Mouse (Mus musculus): ENCODE data around the gene Osbpl10.

DNA sequence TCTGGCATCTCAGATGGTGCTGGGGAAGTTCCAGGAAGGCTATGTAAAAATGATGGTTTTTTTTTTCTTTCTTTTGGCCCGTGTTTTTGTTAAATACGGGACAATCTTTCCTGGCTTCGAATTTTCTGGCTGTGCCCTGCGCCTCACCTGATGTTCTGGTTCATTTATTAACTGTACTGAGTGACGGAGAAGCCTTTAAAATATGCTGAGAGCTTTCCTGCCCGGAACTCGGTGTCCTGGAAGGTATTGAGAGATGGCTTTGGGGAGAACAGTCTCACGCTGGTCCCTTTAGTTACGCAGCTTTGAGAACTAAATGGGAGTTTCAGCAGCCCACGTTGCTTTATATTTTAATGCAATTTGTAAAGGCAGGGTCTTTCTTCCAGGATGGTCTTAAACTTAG lies 27.1 kb downstream of the Osbpl10 start:
- no peak for TF ChIP-seq POLR2A (IDR thresholded peaks at IDR 0.05; ENCODE audit: low read depth, low read length)
- TF ChIP-seq CTCF (IDR thresholded peaks at IDR 0.05; ENCODE audit: extremely low read depth, insufficient read length, insufficient replicate concordance, low read depth, low read length): no peak

All from small intestine, adult 2 months (tissue).